Mouse (Mus musculus): ENCODE data around the gene Eno1.

Gene Eno1

GRCm38 (mm10) chr4:150228581-150229348 lies 7.8 kb upstream of the Eno1 start:
- no peak for DNase-seq

GRCm38 (mm10) chr4:150229747-150230390 lies 6.7 kb upstream of the Eno1 start:
- no peak for DNase-seq

DNA sequence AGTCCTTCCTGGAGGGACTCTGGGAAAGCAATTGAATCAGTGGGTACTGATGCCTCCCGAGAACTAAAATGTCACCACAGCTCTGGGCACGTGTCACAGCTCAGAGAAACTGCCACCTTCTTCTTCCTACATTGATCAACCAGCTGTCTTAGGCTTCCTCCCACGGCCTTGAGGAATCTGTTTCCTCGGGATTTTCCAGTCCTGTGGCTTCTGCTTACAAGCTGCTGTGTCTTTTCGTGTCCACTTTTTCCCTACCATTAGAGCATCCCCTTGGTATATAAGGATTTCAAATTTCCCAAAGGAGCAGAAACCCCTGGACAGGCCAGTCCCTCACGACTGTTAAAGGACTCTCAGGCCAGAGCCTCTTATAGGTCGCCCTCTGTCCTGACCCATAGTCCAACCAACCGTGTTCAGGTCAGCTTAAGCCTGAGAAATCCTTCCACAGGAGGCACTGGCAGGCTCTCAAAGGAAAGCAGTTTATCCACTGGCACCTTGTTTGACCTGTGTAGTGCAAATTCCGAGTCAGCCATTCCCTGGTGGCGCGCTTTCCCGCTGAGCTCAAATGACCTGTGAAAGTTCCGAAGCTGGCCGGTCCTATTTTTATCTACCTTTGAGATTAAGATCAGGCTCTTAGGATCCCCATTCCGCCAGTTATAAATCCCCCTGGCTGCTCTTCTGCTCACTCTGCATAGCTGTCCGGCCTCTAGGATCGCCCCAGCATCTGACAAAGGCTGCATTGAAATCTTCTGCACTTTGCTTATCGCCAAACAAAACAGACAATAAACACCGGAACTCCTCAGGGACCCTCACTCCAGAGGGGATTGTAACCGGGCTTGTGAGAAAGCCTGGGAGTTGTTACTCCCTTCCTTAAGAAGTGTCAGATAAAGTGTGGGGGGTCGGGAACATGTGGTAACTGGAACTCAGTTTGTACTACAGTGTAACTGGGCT lies 5.8 kb upstream of the Eno1 start:
- peak; percentile 83 for DNase-seq

DNA sequence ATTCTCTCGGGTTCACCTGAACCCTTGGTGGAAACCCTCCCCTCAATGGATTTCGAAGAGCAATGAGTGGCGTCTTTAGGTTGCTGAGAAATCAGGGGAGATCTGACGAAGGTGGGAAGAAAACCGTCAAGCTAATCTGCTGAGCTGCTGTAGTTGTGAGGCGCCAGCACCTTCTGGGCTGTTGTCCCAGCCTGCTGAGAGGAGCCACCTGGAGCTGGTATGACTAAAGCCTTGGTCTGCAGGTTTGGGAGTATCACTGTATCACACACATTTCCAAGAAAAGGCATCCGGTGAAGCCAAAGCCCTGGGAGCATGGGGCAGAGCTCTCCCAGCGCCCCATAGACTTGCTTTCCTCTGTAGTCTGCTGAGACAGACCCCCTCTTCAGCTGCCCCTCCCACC lies 4.7 kb upstream of the Eno1 start:
- DNase-seq = no peak

DNA sequence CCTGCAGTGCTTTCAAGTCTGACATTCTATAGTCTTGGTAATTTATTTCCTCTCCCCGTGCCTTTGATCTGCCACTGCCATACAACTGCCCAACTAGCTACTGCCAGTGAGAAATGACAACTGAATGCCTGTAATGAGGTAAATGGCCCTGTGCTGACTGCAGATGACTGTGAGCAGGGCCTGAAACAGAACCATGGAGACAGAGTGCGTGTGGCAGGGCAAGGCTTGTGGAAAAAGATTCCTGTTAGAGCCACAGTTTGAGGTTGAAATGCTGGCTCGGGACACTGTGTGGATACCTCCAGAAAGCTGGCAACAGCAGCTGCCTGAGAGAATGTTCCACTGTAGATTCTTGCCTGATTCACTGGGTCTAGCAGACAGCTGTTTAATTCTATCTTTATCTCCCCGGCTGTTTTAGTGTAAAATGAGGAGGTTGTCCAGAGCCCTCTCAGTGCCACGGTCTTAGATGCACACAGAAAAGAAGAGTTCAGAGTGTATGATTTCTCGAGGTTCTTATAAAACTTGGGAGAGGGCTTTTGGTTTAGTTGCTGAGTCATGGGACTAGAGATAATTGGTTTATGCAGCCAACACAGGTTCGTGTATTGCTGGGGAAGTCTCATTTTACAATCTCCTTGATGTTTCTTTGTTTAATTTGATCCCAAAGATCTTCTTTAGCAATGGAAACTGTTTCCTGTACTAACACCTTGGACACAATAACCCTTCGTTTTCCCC lies 1.8 kb upstream of the Eno1 start:
- DNase-seq = no peak

- no peak for DNase-seq
These were observed 936 bp upstream of the Eno1 start for GRCm38 (mm10) chr4:150235585-150235984.

GRCm38 (mm10) chr4:150236031-150236430 lies 490 bp upstream of the Eno1 start:
- DNase-seq = no peak

GRCm38 (mm10) chr4:150237636-150238361 lies 1.3 kb downstream of the Eno1 start:
- peak; percentile 56 for DNase-seq

GRCm38 (mm10) chr4:150238433-150239086 lies 2.0 kb downstream of the Eno1 start:
- no peak for DNase-seq

- no peak for DNase-seq
These were observed 2.6 kb downstream of the Eno1 start for GRCm38 (mm10) chr4:150239087-150239480.

GRCm38 (mm10) chr4:150239503-150239902 lies 3.0 kb downstream of the Eno1 start:
- no peak for DNase-seq

DNA sequence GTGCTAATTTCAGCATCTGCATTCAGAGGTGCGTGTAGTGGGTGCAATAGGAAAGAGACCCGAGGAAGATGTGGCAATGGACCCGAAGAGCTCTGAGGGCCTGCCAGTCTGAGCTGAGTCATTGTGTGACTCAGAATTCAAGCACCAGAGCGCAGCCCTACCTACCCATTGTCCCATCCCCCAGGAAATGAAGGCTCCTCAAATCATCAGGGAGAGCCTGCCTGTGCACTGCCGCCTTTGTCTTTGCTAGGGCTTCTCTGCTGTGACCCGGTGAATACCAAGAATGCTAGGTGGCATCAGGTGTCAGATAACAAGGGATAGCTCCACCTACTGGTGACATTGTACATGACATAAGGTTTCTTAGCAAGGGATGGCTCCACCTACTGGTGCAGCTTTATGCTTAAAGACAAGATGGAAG lies 3.4 kb downstream of the Eno1 start:
- DNase-seq = peak; percentile 90

DNA sequence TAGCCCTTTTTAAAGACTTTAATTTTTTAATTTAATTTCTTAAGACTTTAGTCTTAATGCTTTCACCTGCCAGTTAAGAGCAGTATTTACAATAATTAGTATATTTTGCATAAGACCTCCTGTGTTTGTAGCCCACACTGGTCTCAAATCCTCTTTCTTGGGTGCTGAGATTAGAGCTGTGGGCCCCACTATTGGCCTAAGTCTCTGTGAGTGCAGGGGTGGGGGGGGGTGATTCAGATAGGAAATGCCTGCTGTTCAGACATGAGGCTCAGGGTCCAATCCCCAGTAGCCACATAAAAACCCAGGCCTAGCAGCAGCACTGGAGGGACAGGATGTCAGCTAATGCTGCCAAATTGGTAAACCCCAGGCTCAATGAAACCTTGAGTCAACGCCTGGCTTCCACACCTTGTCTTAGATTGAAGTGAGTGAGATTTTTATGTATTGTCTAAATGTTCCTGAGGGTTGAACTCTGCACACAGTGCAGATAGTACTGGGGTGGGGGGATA lies 3.9 kb downstream of the Eno1 start:
- no peak for DNase-seq

- no peak for DNase-seq
These were observed 5.2 kb downstream of the Eno1 start for GRCm38 (mm10) chr4:150241708-150242107.

GRCm38 (mm10) chr4:150242745-150243144 lies 6.2 kb downstream of the Eno1 start:
- DNase-seq = no peak

DNA sequence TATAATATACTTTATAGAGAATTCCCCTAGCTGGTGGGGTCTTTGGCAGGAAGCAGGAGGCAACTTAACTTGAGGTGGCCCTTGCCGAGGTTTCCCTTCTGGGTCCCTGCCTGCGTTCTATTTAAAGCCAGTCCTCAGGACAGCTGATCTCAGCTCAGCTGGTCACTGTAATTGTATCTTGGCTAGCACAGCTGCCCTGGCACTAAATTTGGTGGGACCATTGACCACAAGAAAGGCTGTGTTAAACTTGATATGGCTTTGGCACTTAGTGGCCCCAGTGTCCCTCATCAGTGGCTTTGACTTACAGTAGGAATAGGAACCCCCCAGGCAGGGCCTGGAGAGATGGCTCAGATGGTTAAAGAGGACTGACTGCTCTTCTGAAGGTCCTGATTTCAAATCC lies 9.4 kb downstream of the Eno1 start:
- DNase-seq = no peak

GRCm38 (mm10) chr4:150248009-150248408 lies 11.5 kb downstream of the Eno1 start:
- DNase-seq = peak; percentile 77

DNA sequence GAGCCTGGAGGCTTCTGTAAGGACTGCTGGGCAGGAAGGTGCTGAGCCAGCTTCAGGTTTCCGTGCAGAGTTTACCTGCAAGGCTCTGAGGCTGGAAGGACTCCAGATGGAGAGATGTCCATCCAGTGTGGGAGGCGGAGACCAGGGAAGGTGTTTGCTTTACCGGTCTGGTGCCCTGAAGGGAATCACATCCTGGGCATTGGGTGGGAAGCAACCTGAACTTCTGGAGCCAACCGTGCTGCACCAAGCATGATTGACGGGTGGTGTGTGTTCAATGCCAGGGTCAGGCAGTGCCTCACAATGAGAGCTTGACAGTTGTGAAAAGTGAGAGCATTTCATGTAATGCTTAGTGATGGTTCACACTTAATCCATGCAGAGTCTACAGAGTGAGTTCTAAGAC lies 12.4 kb downstream of the Eno1 start:
- DNase-seq = no peak

- no peak for DNase-seq
These were observed 13.3 kb downstream of the Eno1 start for GRCm38 (mm10) chr4:150249731-150250270.

DNA sequence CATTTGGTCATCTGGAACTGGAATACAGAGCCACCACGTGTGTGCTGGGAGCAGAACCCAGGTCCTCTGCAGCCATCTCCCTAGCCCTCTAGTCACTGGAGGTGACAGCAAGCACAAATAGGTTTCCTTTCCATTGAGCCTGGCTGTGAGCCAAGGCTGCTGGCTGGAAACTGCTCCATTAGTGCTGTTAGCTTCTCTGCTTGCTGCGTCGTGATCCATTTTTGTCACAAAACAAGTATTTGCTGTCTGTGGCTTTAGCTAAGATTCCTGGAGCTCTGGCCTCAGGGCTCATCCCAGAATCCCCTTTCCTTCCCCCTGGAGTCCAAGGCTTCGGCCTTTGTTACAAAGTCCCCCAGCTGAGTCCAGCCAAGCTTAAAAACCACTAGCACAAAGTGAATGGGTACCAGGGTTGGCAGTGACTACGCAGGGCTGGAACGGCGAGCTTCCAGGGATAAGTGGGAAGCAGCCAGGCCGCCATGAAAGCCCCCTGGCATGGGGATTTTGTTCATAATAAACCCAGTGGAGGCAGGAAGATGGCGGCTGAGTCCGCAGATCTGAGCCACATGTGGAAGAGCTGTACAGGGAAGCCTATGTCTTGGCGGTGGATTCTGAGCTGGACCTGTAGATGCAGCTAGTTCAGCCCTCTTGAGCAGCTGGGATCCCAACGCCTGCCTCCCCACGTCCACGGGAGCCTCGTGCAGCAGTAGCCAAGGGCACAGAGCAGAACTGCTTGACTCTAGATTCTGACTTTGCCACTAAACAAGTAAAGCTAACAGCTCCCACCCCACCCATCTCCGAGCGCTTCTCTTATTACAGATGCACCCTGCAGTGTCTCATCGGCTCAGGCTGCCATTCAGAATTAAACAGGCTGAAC lies 14.3 kb downstream of the Eno1 start:
- DNase-seq = peak; percentile 73
